Mouse (Mus musculus): ENCODE results near the gene Kdm5c.

DNA sequence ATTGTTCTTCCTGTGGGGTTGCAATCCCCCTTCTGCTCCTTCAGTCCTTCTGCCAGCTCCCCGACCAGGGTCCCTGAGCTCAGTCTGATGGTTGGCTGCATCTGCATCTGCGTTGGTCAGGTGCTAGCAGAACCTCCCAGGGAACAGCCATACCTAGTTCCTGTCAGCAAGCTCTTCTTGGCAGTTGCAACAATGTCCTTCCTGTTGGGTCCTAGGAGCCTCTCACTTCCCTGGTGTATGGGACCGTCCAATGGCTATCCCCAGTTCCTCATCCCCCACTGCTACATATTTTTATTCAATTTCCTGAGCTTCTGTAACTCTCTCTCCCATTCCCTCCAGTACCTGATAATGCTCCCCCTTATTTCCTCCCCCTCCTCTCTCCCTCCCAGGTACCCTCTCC, 51.9 kb downstream of the Kdm5c start:
- TF ChIP-seq CTCF (IDR thresholded peaks at IDR 0.05; ENCODE audit: control insufficient read depth, insufficient read depth, low read length) (no peak), POLR2A (IDR thresholded peaks at IDR 0.05; ENCODE audit: borderline replicate concordance, control insufficient read depth, low read depth, low read length) (no peak)
